Mouse (Mus musculus): Measurements from ENCODE around the gene Defb35. TPM values are rescaled to one million over a fixed set of nuclear protein-coding genes. Genes with fewer than 3 reads are reported as not detected.
A peak's percentile ranks its signal among the peaks of the same experiment; 100 is the strongest.

Gene Defb35
- polyA plus RNA-seq, 1 experiment from 2014 or later: not detected

GRCm38 (mm10) chr8:21955321-21955720 is 17.2 kb downstream of the Defb35 start:
- H3K9me3 ChIP-seq (replicated peaks; ENCODE audit: control insufficient read depth, low read length, poor library complexity, severe bottlenecking): no peaks in the 10 kb centered on the region
- 6% methylated on average over 9 of the region's 9 CpGs for WGBS
- ATAC-seq: no peak
- H3K27ac ChIP-seq (ENCODE audit: low read length): no peak overlapping the region
- no peaks in the 10 kb centered on the region for H3K4me1 ChIP-seq (ENCODE audit: control insufficient read depth, insufficient read depth, low read length)
- no peaks in the 10 kb centered on the region for H3K36me3 ChIP-seq (ENCODE audit: control insufficient read depth, insufficient read depth, low read length)
- H3K4me2 ChIP-seq (ENCODE audit: low read length): no peak overlapping the region
- H3K27me3 ChIP-seq (ENCODE audit: control insufficient read depth, insufficient read depth, low read depth, low read length): no peaks in the 10 kb centered on the region
- no peak overlapping the region for H3K9ac ChIP-seq (ENCODE audit: low read depth, low read length)
- no peak overlapping the region for H3K4me3 ChIP-seq (ENCODE audit: low read depth, low read length)

GRCm38 (mm10) chr8:21956336-21956735 is 18.2 kb downstream of the Defb35 start:
- no peak for ATAC-seq
- no peak overlapping the region for H3K27ac ChIP-seq (ENCODE audit: low read length)
- H3K4me1 ChIP-seq (ENCODE audit: control insufficient read depth, insufficient read depth, low read length): no peaks in the 10 kb centered on the region
- no peak overlapping the region for H3K9ac ChIP-seq (ENCODE audit: low read depth, low read length)
- H3K27me3 ChIP-seq (ENCODE audit: control insufficient read depth, insufficient read depth, low read depth, low read length): no peaks in the 10 kb centered on the region
- no peak overlapping the region for H3K4me3 ChIP-seq (ENCODE audit: low read depth, low read length)
- 77% methylated on average over 3 of the region's 3 CpGs for WGBS
- H3K4me2 ChIP-seq (ENCODE audit: low read length): no peak overlapping the region
- H3K36me3 ChIP-seq (ENCODE audit: control insufficient read depth, insufficient read depth, low read length): no peaks in the 10 kb centered on the region
- no peaks in the 10 kb centered on the region for H3K9me3 ChIP-seq (replicated peaks; ENCODE audit: control insufficient read depth, low read length, poor library complexity, severe bottlenecking)

- Histone ChIP-seq H3K4me1 (ENCODE audit: control insufficient read depth, insufficient read depth, low read length) (no peaks in the 10 kb centered on the region), H3K9ac (ENCODE audit: low read depth, low read length) (no peak within 1 kb of the TSS), H3K4me3 (ENCODE audit: low read depth, low read length) (no peak within 1 kb of the TSS), H3K27me3 (ENCODE audit: control insufficient read depth, insufficient read depth, low read depth, low read length) (no peaks in the 10 kb centered on the region), H3K27ac (ENCODE audit: low read length) (no peak within 1 kb of the TSS), H3K4me2 (ENCODE audit: low read length) (no peak within 1 kb of the TSS), H3K9me3 (replicated peaks; ENCODE audit: control insufficient read depth, low read length, poor library complexity, severe bottlenecking) (no peaks in the 10 kb centered on the region), H3K36me3 (ENCODE audit: control insufficient read depth, insufficient read depth, low read length) (no peaks in the 10 kb centered on the region)
- no peak for ATAC-seq
- whole genome bisulfite sequencing: 94% methylated on average over 2 of the region's 2 CpGs
Observed at GRCm38 (mm10) chr8:21958414-21958813, 20.3 kb downstream of the Defb35 start, which contains the start of gene Fam90a1a. TSS of gene Fam90a1a (plus strand) at chr8:21958714.

GRCm38 (mm10) chr8:21966646-21967045 is 28.5 kb downstream of the Defb35 start:
- no peak for ATAC-seq
- H3K9me3 ChIP-seq (replicated peaks; ENCODE audit: control insufficient read depth, low read length, poor library complexity, severe bottlenecking): no peaks in the 10 kb centered on the region
- H3K9ac ChIP-seq (ENCODE audit: low read depth, low read length): no peak overlapping the region
- H3K4me1 ChIP-seq (ENCODE audit: control insufficient read depth, insufficient read depth, low read length): no peaks in the 10 kb centered on the region
- no peaks in the 10 kb centered on the region for H3K36me3 ChIP-seq (ENCODE audit: control insufficient read depth, insufficient read depth, low read length)
- H3K4me2 ChIP-seq (ENCODE audit: low read length): no peak overlapping the region
- H3K27me3 ChIP-seq (ENCODE audit: control insufficient read depth, insufficient read depth, low read depth, low read length): no peaks in the 10 kb centered on the region
- WGBS: 75% methylated on average over 1 of the region's 1 CpGs
- no peak overlapping the region for H3K27ac ChIP-seq (ENCODE audit: low read length)
- H3K4me3 ChIP-seq (ENCODE audit: low read depth, low read length): no peak overlapping the region

GRCm38 (mm10) chr8:21969475-21969874 is 31.3 kb downstream of the Defb35 start, which contains the start of gene Ccdc70:
TSS of gene Ccdc70 (plus strand) at chr8:21969775.
- Histone ChIP-seq H3K36me3 (ENCODE audit: control insufficient read depth, insufficient read depth, low read length) (no peaks in the 10 kb centered on the region), H3K27ac (ENCODE audit: low read length) (no peak within 1 kb of the TSS), H3K9ac (ENCODE audit: low read depth, low read length) (no peak within 1 kb of the TSS), H3K9me3 (replicated peaks; ENCODE audit: control insufficient read depth, low read length, poor library complexity, severe bottlenecking) (no peaks in the 10 kb centered on the region), H3K4me1 (ENCODE audit: control insufficient read depth, insufficient read depth, low read length) (no peaks in the 10 kb centered on the region), H3K27me3 (ENCODE audit: control insufficient read depth, insufficient read depth, low read depth, low read length) (no peaks in the 10 kb centered on the region), H3K4me2 (ENCODE audit: low read length) (no peak within 1 kb of the TSS), H3K4me3 (ENCODE audit: low read depth, low read length) (no peak within 1 kb of the TSS)
- no peak for ATAC-seq
- WGBS: 88% methylated on average over 3 of the region's 3 CpGs

GRCm38 (mm10) chr8:21978193-21978592 is 40.0 kb downstream of the Defb35 start:
- no peak; the same call in 1 of the 2 replicates for ATAC-seq
- 58% methylated on average over 4 of the region's 4 CpGs for WGBS
- Histone ChIP-seq H3K27ac (ENCODE audit: low read length) (no peak overlapping the region), H3K4me1 (ENCODE audit: control insufficient read depth, insufficient read depth, low read length) (no peaks in the 10 kb centered on the region), H3K9me3 (replicated peaks; ENCODE audit: control insufficient read depth, low read length, poor library complexity, severe bottlenecking) (no peaks in the 10 kb centered on the region), H3K9ac (ENCODE audit: low read depth, low read length) (no peak overlapping the region), H3K4me3 (ENCODE audit: low read depth, low read length) (no peak overlapping the region), H3K4me2 (ENCODE audit: low read length) (no peak overlapping the region), H3K36me3 (ENCODE audit: control insufficient read depth, insufficient read depth, low read length) (no peaks in the 10 kb centered on the region), H3K27me3 (ENCODE audit: control insufficient read depth, insufficient read depth, low read depth, low read length) (no peaks in the 10 kb centered on the region)

GRCm38 (mm10) chr8:21981664-21982337 is 43.6 kb downstream of the Defb35 start:
- Histone ChIP-seq H3K36me3 (ENCODE audit: control insufficient read depth, insufficient read depth, low read length) (no peaks in the 10 kb centered on the region), H3K27ac (ENCODE audit: low read length) (no peak overlapping the region), H3K9ac (ENCODE audit: low read depth, low read length) (no peak overlapping the region), H3K4me2 (ENCODE audit: low read length) (no peak overlapping the region), H3K4me3 (ENCODE audit: low read depth, low read length) (no peak overlapping the region), H3K4me1 (ENCODE audit: control insufficient read depth, insufficient read depth, low read length) (no peaks in the 10 kb centered on the region), H3K27me3 (ENCODE audit: control insufficient read depth, insufficient read depth, low read depth, low read length) (no peaks in the 10 kb centered on the region), H3K9me3 (replicated peaks; ENCODE audit: control insufficient read depth, low read length, poor library complexity, severe bottlenecking) (no peaks in the 10 kb centered on the region)
- WGBS: 59% methylated on average over 8 of the region's 8 CpGs
- peak; percentile 86 for ATAC-seq

Other genes starting within 250 kb of the Defb35 start
- not detected in 2 replicates for gene AY761184, start 234.7 kb upstream of the Defb35 start, polyA plus RNA-seq (2015; fragmentation: Nextera tagmentation; extraction: Ambion mirVana)
- not detected in 2 replicates for gene Defa24, start 203.9 kb upstream of the Defb35 start, polyA plus RNA-seq (2015; fragmentation: Nextera tagmentation; extraction: Ambion mirVana)
- not detected in 2 replicates for gene Defb50, start 114.8 kb upstream of the Defb35 start, polyA plus RNA-seq (2015; fragmentation: Nextera tagmentation; extraction: Ambion mirVana)
- not detected in 2 replicates for gene Defb2, start 98.4 kb upstream of the Defb35 start, polyA plus RNA-seq (2015; fragmentation: Nextera tagmentation; extraction: Ambion mirVana)
- not detected in 2 replicates for gene Defb10, start 79.5 kb upstream of the Defb35 start, polyA plus RNA-seq (2015; fragmentation: Nextera tagmentation; extraction: Ambion mirVana)
- gene Defb9, start 52.9 kb upstream of the Defb35 start, polyA plus RNA-seq (2015; fragmentation: Nextera tagmentation; extraction: Ambion mirVana): not detected in 2 replicates
- gene Defb11, start 31.9 kb upstream of the Defb35 start, polyA plus RNA-seq (2015; fragmentation: Nextera tagmentation; extraction: Ambion mirVana): 5.6 and 10.9 TPM in 2 replicates
- gene Defb15, start 5.6 kb upstream of the Defb35 start, polyA plus RNA-seq (2015; fragmentation: Nextera tagmentation; extraction: Ambion mirVana): not detected in 2 replicates
- not detected in 2 replicates for gene Defb13, start 8.4 kb downstream of the Defb35 start, polyA plus RNA-seq (2015; fragmentation: Nextera tagmentation; extraction: Ambion mirVana)
- not detected in 2 replicates for gene Fam90a1a, start 20.4 kb downstream of the Defb35 start, polyA plus RNA-seq (2015; fragmentation: Nextera tagmentation; extraction: Ambion mirVana)
- not detected in 2 replicates for gene Ccdc70, start 31.4 kb downstream of the Defb35 start, polyA plus RNA-seq (2015; fragmentation: Nextera tagmentation; extraction: Ambion mirVana)
- gene Atp7b, start 122.0 kb downstream of the Defb35 start, polyA plus RNA-seq (2015; fragmentation: Nextera tagmentation; extraction: Ambion mirVana): 1.5 and 1.6 TPM in 2 replicates
- gene Alg11, start 122.4 kb downstream of the Defb35 start, polyA plus RNA-seq (2015; fragmentation: Nextera tagmentation; extraction: Ambion mirVana): 44.5 and 49.6 TPM in 2 replicates
- gene Nek5, start 186.7 kb downstream of the Defb35 start, polyA plus RNA-seq (2015; fragmentation: Nextera tagmentation; extraction: Ambion mirVana): 1.0 and 1.3 TPM in 2 replicates
- gene Nek3, start 228.1 kb downstream of the Defb35 start, polyA plus RNA-seq (2015; fragmentation: Nextera tagmentation; extraction: Ambion mirVana): 6.1 and 9.1 TPM in 2 replicates
- 6.6 and 8.4 TPM in 2 replicates for gene Ckap2, start 247.5 kb downstream of the Defb35 start, polyA plus RNA-seq (2015; fragmentation: Nextera tagmentation; extraction: Ambion mirVana)

All from midbrain, embryonic 16.5 days (tissue).